Mouse (Mus musculus): ENCODE measurements at regions not wholly inside any gene's neighbourhood (a gene's known extent, or its start where the extent isn't known, plus 50 kb on each side); places are given as distances from the start of the nearest gene placed in this dataset.

GRCm38 (mm10) chr8:89938836-89939235, 409.3 kb downstream of the Tox3 start:
- TF ChIP-seq CTCF (IDR thresholded peaks at IDR 0.05; ENCODE audit: low read depth, low read length) (no peak), POLR2A (IDR thresholded peaks at IDR 0.05; ENCODE audit: extremely low read depth, insufficient read depth, low read length) (no peak)
